Mouse (Mus musculus) lung, postnatal 0 days (tissue): ENCODE measurements around the gene Adamtsl2.

Experiments
- CTCF ChIP-seq: IDR thresholded peaks from 2 replicates; pipeline ENCODE4 v1.5.1; 2016; ENCODE audit warnings: antibody characterized with exemption, mild to moderate bottlenecking
- EP300 ChIP-seq: IDR thresholded peaks from 2 replicates; pipeline ENCODE4 v1.6.1; 2016; ENCODE audit warnings: antibody characterized with exemption, mild to moderate bottlenecking, control low read depth

GRCm38 (mm10) chr2:27084963-27085362 is 5.8 kb downstream of the Adamtsl2 start:
- TF ChIP-seq EP300, result no peak
- TF ChIP-seq CTCF, result no peak
